Mouse (Mus musculus) small intestine, adult 2 months (tissue): ENCODE measurements around the gene Tgfb2.

Experiments used
- CTCF ChIP-seq: fragments of 200-500 bp; IDR thresholded peaks from 2 replicates; pipeline ENCODE4 v1.5.1; 2012; ENCODE audit warnings: low read depth, mild to moderate bottlenecking, control low read depth, inconsistent platforms, low read length, moderate library complexity, mixed read lengths; ENCODE audit not compliant: insufficient replicate concordance, insufficient read length; ENCODE audit errors: extremely low read depth
- POLR2A ChIP-seq: fragments of 200-500 bp; IDR thresholded peaks from 2 replicates; pipeline ENCODE4 v1.6.1; 2012; ENCODE audit warnings: low read depth, mild to moderate bottlenecking, control low read depth, inconsistent platforms, low read length, moderate library complexity

DNA sequence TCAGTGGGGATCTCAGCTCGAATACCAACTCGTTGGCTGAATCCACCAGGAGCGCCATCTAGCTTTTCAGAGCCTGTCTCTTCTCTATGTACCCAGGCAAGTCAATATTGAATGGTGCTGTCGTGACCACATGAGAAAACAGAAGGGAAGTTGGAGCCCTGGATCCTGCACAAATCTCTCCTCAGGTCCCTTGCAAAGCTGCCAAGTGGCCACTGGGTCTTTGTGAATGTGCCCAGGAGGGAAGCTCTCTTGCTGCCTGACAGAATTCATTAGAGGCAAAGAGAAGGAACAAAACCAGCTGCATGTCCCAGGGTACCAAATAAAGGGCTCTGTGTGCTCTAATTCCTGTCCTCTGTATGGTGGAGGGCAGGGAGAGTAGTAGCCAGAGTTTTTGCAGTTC is 50.7 kb downstream of the Tgfb2 start:
- TF ChIP-seq CTCF, result no peak
- no peak for TF ChIP-seq POLR2A
